Mouse (Mus musculus) limb, embryonic 12.5 days (tissue): ENCODE measurements around the gene Gm26992. TPM values are rescaled to one million over a fixed set of nuclear protein-coding genes. Genes with fewer than 3 reads are reported as not detected.
A peak's percentile ranks its signal among the peaks of the same experiment; 100 is the strongest.

ENCODE experiments used
- ATAC-seq: fragments of 200-750 bp; cut with Nextera tagmentation; 2 replicates; pipeline ENCODE4 v1.8.0; 2017; ENCODE audit warnings: low read depth, moderate TSS enrichment; ENCODE audit not compliant: insufficient number of reproducible peaks, insufficient read depth, low FRiP score, low TSS enrichment
- H3K27ac ChIP-seq: fragments of 300-500 bp; sonication (generic); 2 replicates; pipeline ENCODE4 v1.5.1; 2016; ENCODE audit warnings: mild to moderate bottlenecking, moderate library complexity
- H3K27me3 ChIP-seq: fragments of 300-500 bp; sonication (generic); 2 replicates; pipeline ENCODE4 v1.6.1; 2016; ENCODE audit warnings: mild to moderate bottlenecking, moderate library complexity
- H3K36me3 ChIP-seq: fragments of 300-500 bp; sonication (generic); 2 replicates; pipeline ENCODE4 v1.6.1; 2016; ENCODE audit warnings: mild to moderate bottlenecking, moderate library complexity
- H3K4me1 ChIP-seq: fragments of 300-500 bp; sonication (generic); replicated peaks from 2 replicates; pipeline ENCODE4 v1.6.1; 2016
- H3K4me2 ChIP-seq: fragments of 300-500 bp; sonication (generic); 2 replicates; pipeline ENCODE4 v1.6.1; 2016; ENCODE audit warnings: mild to moderate bottlenecking, moderate library complexity
- H3K4me3 ChIP-seq: fragments of 300-500 bp; sonication (generic); replicated peaks from 2 replicates; pipeline ENCODE4 v1.5.1; 2016; ENCODE audit warnings: mild to moderate bottlenecking
- H3K9ac ChIP-seq: fragments of 300-500 bp; sonication (generic); replicated peaks from 2 replicates; pipeline ENCODE4 v1.6.1; 2016; ENCODE audit warnings: mild to moderate bottlenecking, moderate library complexity
- H3K9me3 ChIP-seq: fragments of 300-500 bp; sonication (generic); 2 replicates; pipeline ENCODE4 v1.6.1; 2016; ENCODE audit warnings: mild to moderate bottlenecking, moderate library complexity
- WGBS: fragments of 180-500 bp; shearing (Covaris S2); methylation state at CpG from one replicate; pipeline ENCODE4 v1.1.7; 2016; 5-methylcytosine and 5-hydroxymethylcytosine counted together
- polyA plus RNA-seq: library from polyadenylated mRNA; unstranded; fragments of >200 nt; fragmentation: Nextera tagmentation; extraction: Ambion mirVana; gene quantifications from 2 replicates; pipeline ENCODE4 v1.2.1, GENCODE M21; 2016

The Gm26992 gene
- polyA plus RNA-seq, 1 experiment from 2014 or later = not detected

DNA sequence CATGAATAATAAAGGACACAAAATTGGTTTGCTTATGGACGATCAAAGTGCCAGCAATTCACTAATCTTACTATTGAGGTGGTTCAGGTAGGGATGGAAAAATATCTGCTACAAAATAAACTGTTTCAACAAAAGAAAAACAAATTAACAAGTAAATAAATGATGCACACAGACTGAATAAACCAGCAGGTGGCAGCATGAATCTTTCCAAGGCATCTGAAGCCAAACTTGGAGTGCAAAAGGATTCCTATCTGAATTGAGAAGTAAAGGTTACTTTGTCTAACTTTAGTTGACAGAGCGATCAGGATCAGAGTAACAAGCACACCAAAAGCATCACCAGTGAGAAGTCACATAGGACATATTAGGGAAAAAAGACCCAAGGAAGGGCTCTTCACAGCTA, 62.2 kb downstream of the Gm26992 start:
- 49% methylated on average over 2 of the region's 2 CpGs for WGBS

GRCm38 (mm10) chrX:103490853-103491252, 69.0 kb downstream of the Gm26992 start:
- Histone ChIP-seq H3K4me3 (no peak overlapping the region), H3K27ac (no peak overlapping the region), H3K9ac (no peak overlapping the region), H3K4me1 (peaks cover 4% of the 10 kb centered on the region), H3K9me3 (no peaks in the 10 kb centered on the region), H3K36me3 (no peaks in the 10 kb centered on the region), H3K4me2 (no peak overlapping the region), H3K27me3 (no peaks in the 10 kb centered on the region)
- ATAC-seq = no peak
- WGBS = 77% methylated on average over 2 of the region's 2 CpGs

More for the DNA sequence above, 62.2 kb downstream of the Gm26992 start:
- Histone ChIP-seq H3K27me3 (no peaks in the 10 kb centered on the region), H3K4me3 (no peak overlapping the region), H3K27ac (no peak overlapping the region), H3K9ac (no peak overlapping the region), H3K4me1 (no peaks in the 10 kb centered on the region), H3K36me3 (no peaks in the 10 kb centered on the region), H3K4me2 (no peak overlapping the region), H3K9me3 (no peaks in the 10 kb centered on the region)
- ATAC-seq = no peak

- Histone ChIP-seq H3K27me3 (no peaks in the 10 kb centered on the region), H3K27ac (peak overlapping the region; percentile 92), H3K4me1 (peaks cover 4% of the 10 kb centered on the region), H3K4me3 (peak overlapping the region; percentile 54), H3K9me3 (no peaks in the 10 kb centered on the region), H3K9ac (peak overlapping the region; percentile 79; the same call in 1 of the 2 replicates), H3K4me2 (peak overlapping the region; percentile 54), H3K36me3 (peaks cover 10% of the 10 kb centered on the region; the same call in 1 of the 2 replicates)
- WGBS = 44% methylated on average over 10 of the region's 10 CpGs
- ATAC-seq = no peak
Measured at GRCm38 (mm10) chrX:103492398-103493256, 70.8 kb downstream of the Gm26992 start.

- WGBS = under 1% methylated on average over 43 of the region's 55 CpGs
- no peaks in the 10 kb centered on the region for H3K9me3 ChIP-seq
- H3K4me3 ChIP-seq = peak overlapping the region; percentile 54
- no peaks in the 10 kb centered on the region for H3K27me3 ChIP-seq
- peak overlapping the region; percentile 79 for H3K9ac ChIP-seq
- H3K4me2 ChIP-seq = peak overlapping the region; percentile 54
- peak; percentile 96 for ATAC-seq
- H3K4me1 ChIP-seq = peaks cover 4% of the 10 kb centered on the region
- H3K27ac ChIP-seq = peak overlapping the region; percentile 92
- peaks cover 10% of the 10 kb centered on the region; the same call in 1 of the 2 replicates for H3K36me3 ChIP-seq
Measured at GRCm38 (mm10) chrX:103493351-103494173, 71.8 kb downstream of the Gm26992 start.

DNA sequence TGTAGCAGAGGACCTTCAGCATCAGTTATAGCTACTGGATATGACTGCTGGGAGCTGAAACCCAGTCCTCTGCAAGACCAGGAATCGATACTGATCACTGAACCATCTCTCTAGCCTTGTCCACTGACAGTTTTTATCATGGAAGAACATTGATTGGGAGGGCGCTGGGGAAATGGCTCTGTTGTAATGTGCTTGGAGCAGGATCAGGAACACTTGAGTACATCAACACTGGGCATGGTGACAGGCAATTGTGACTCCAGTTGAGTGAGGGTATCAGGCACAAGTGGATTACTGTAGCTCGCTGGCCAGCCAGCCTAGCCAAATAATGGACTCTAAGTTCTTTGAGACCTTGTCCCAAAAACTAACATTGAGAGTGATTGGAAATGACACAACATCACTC, 77.6 kb downstream of the Gm26992 start:
- Histone ChIP-seq H3K36me3 (peaks cover 34% of the 10 kb centered on the region), H3K9ac (no peak overlapping the region), H3K4me3 (no peak overlapping the region), H3K9me3 (no peaks in the 10 kb centered on the region), H3K27ac (no peak overlapping the region), H3K4me2 (no peak overlapping the region), H3K27me3 (no peaks in the 10 kb centered on the region), H3K4me1 (no peaks in the 10 kb centered on the region)
- WGBS = 92% methylated on average over 3 of the region's 3 CpGs
- ATAC-seq = no peak

DNA sequence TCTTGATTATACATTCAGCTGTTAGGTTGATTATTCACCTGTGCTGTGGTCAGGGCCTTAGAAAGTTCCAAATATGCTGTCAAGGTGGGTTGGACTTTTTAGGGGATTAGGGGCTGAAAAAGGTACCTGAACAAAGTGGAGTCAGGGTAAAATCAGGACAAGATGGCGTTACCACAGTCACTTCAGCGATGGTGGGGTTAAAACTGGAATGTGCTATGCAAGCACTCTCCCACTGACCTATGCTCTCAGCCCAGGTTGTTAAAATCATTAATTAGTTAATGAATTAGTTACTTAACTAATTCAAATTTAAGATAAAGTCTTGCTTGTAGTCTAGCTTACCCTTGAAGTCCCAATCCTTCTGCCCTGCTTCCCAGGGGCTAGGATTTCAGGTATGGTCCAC, 78.3 kb downstream of the Gm26992 start:
- Histone ChIP-seq H3K9me3 (no peaks in the 10 kb centered on the region), H3K4me1 (no peaks in the 10 kb centered on the region), H3K27ac (no peak overlapping the region), H3K27me3 (no peaks in the 10 kb centered on the region), H3K9ac (no peak overlapping the region), H3K4me3 (no peak overlapping the region), H3K36me3 (peaks cover 40% of the 10 kb centered on the region), H3K4me2 (no peak overlapping the region)
- no peak for ATAC-seq
- WGBS = 83% methylated on average over 2 of the region's 2 CpGs

- Histone ChIP-seq H3K4me3 (no peak overlapping the region), H3K36me3 (peaks cover 43% of the 10 kb centered on the region)
- WGBS = 93% methylated on average over 4 of the region's 4 CpGs
Measured at GRCm38 (mm10) chrX:103508218-103508617, 86.4 kb downstream of the Gm26992 start.

GRCm38 (mm10) chrX:103509168-103510019, 87.6 kb downstream of the Gm26992 start:
- WGBS = 75% methylated on average over 8 of the region's 8 CpGs
- Histone ChIP-seq H3K9ac (no peak overlapping the region), H3K27me3 (no peaks in the 10 kb centered on the region), H3K36me3 (peaks cover 38% of the 10 kb centered on the region; the same call in 1 of the 2 replicates), H3K9me3 (no peaks in the 10 kb centered on the region), H3K4me2 (no peak overlapping the region), H3K4me1 (no peaks in the 10 kb centered on the region), H3K4me3 (no peak overlapping the region), H3K27ac (no peak overlapping the region)
- no peak for ATAC-seq

More at GRCm38 (mm10) chrX:103508218-103508617, 86.4 kb downstream of the Gm26992 start:
- ATAC-seq = no peak
- Histone ChIP-seq H3K4me2 (no peak overlapping the region), H3K4me1 (no peaks in the 10 kb centered on the region), H3K27me3 (no peaks in the 10 kb centered on the region), H3K9ac (no peak overlapping the region), H3K27ac (no peak overlapping the region), H3K9me3 (no peaks in the 10 kb centered on the region)

GRCm38 (mm10) chrX:103514782-103515181, 93.0 kb downstream of the Gm26992 start:
- H3K9ac ChIP-seq = no peak overlapping the region
- 0 out of 2 replicates have a peak, but pooled peaks cover 4% of the 10 kb centered on the region for H3K36me3 ChIP-seq
- no peaks in the 10 kb centered on the region for H3K27me3 ChIP-seq
- 38% methylated on average over 4 of the region's 4 CpGs for WGBS
- H3K4me3 ChIP-seq = no peak overlapping the region
- no peak overlapping the region for H3K4me2 ChIP-seq
- no peaks in the 10 kb centered on the region for H3K4me1 ChIP-seq
- no peaks in the 10 kb centered on the region for H3K9me3 ChIP-seq
- no peak for ATAC-seq
- H3K27ac ChIP-seq = no peak overlapping the region

GRCm38 (mm10) chrX:103515346-103515745, 93.5 kb downstream of the Gm26992 start:
- no peak overlapping the region for H3K27ac ChIP-seq
- no peaks in the 10 kb centered on the region for H3K27me3 ChIP-seq
- H3K4me1 ChIP-seq = no peaks in the 10 kb centered on the region
- H3K9me3 ChIP-seq = no peaks in the 10 kb centered on the region
- 82% methylated on average over 1 of the region's 1 CpGs for WGBS
- H3K4me3 ChIP-seq = no peak overlapping the region
- H3K4me2 ChIP-seq = no peak overlapping the region
- ATAC-seq = no peak
- no peak overlapping the region for H3K9ac ChIP-seq
- no peaks in the 10 kb centered on the region for H3K36me3 ChIP-seq
